33 mouse cellular contexts compared by ENCODE assay signal in genomic region chr17:14949161-14949827, GRCm38 (mm10). TPM values are rescaled to one million over a fixed set of nuclear protein-coding genes. Genes with fewer than 3 reads are reported as not detected.
DNase-seq lines count a peak whose midpoint lies in the region.
"Had no signal": no experiment of that assay in that cellular context is flagged by ENCODE, and none has a peak within 500 bp of the region (broad histone marks: within the 10 kb centered on the region; RNA-seq: fewer than 3 reads in every experiment).

No protein-coding gene starts in this region.

- peak; percentile 54 for DNase-seq in adrenal gland, adult 2 months
- DNase-seq in adrenal gland, adult 18-20 months (ENCODE audit: low spot score in 2 of 2) = no peak
- DNase-seq in heart, adult 11 months = peak; percentile 68
- DNase-seq in heart, postnatal 14 days = no peak
- peak; percentile 13 to 21 for DNase-seq in urinary bladder, postnatal 36 days (ENCODE audit: low spot score in 2 of 2)
- DNase-seq in urinary bladder, postnatal 4 days (ENCODE audit: low spot score in 2 of 2) = no peak
- no peak for DNase-seq in kidney, postnatal 14 days
- no peak for DNase-seq in thymus, adult 18-20 months
- DNase-seq: cerebellum, adult 18-20 months; cerebellum, postnatal 10 days; heart, postnatal 4 days; kidney, adult 9 months; kidney, postnatal 10 days; left cerebral cortex, postnatal 4 days; liver, embryonic 13.5 days; lung, adult 2 months; lung, postnatal 10 days; retina, postnatal 1 day; right cerebral cortex, postnatal 14 days; thymus, adult 2 months; thymus, postnatal 4 days had no signal

- intact Hi-C loops in heart, postnatal 14 days (cut with DNase I) = no loop called here

RNA-seq across cellular contexts. Expression of gene 1600012H06Rik, which starts 6.3 kb away (rescaled TPM):
- 10 to 100 TPM; 27.6 to 33.1 TPM for total RNA-seq in adrenal gland, adult 2 months (2021)
- 13.2 and 23.8 TPM in 2 replicates for polyA plus RNA-seq in adrenal gland, adult 2 months (2012; rRNA removed)
- 10 to 100 TPM; 23.8 to 34.6 TPM for total RNA-seq in adrenal gland, adult 18-20 months (2021)
- 10 to 100 TPM; 13.1 to 14.6 TPM for total RNA-seq in heart, postnatal 14 days (2021)

RNA-seq across cellular contexts. Expression of gene Wdr27, which starts 6.3 kb away (rescaled TPM):
- total RNA-seq in adrenal gland, adult 2 months (2021) = 1 to 10 TPM; 3.3 to 6.3 TPM
- 10.9 and 21.1 TPM in 2 replicates for polyA plus RNA-seq in adrenal gland, adult 2 months (2012; rRNA removed)
- 1 to 10 TPM; 1.9 to 3.5 TPM for total RNA-seq in adrenal gland, adult 18-20 months (2021)
- total RNA-seq in heart, postnatal 14 days (2021) = 1 to 10 TPM in 1 of 2 experiments, under 1 TPM in 1; 0.73 to 1.7 TPM
- total RNA-seq: common myeloid progenitor, adult 5-6 weeks; granulocyte monocyte progenitor cell, adult 5-6 weeks had no signal

RNA-seq across cellular contexts. Expression of gene Phf10, which starts 11.8 kb away (rescaled TPM):
- total RNA-seq in adrenal gland, adult 2 months (2021) = 10 to 100 TPM; 45.2 to 59.4 TPM
- 4.8 and 6.8 TPM in 2 replicates for polyA plus RNA-seq in adrenal gland, adult 2 months (2012; rRNA removed)
- total RNA-seq in adrenal gland, adult 18-20 months (2021) = 10 to 100 TPM; 39.0 to 57.3 TPM
- total RNA-seq in heart, postnatal 14 days (2021) = 10 to 100 TPM; 48.8 to 49.7 TPM

RNA-seq across cellular contexts. Expression of gene 9030025P20Rik, which starts 29.0 kb away (rescaled TPM):
- 1 to 10 TPM; 4.4 to 6.6 TPM for total RNA-seq in adrenal gland, adult 2 months (2021)
- polyA plus RNA-seq in adrenal gland, adult 2 months (2012; rRNA removed) = 4.0 and 6.3 TPM in 2 replicates
- total RNA-seq in adrenal gland, adult 18-20 months (2021) = 1 to 10 TPM; 5.0 to 5.4 TPM
- 1 to 10 TPM; 2.0 to 3.6 TPM for total RNA-seq in heart, postnatal 14 days (2021)

RNA-seq across cellular contexts. Expression of gene Gm3417, which starts 29.3 kb away (rescaled TPM):
- not detected for total RNA-seq in adrenal gland, adult 2 months (2021)
- 2.5 TPM in 1 of 2 replicates, not detected in the other for polyA plus RNA-seq in adrenal gland, adult 2 months (2012; rRNA removed)
- not detected for total RNA-seq in adrenal gland, adult 18-20 months (2021)
- not detected for total RNA-seq in heart, postnatal 14 days (2021)
- total RNA-seq: common myeloid progenitor, adult 5-6 weeks; gastrocnemius, adult 18-20 months; layer of hippocampus, postnatal 14 days; left cerebral cortex, postnatal 4 days had no signal
- polyA plus RNA-seq: brain, embryonic 14.5 days; embryonic facial prominence, embryonic 13.5 days; frontal cortex, adult 2 months; heart, embryonic 11.5 days; macrophage; neural tube, embryonic 14.5 days; small intestine, adult 2 months; stomach, embryonic 15.5 days; thymus, adult 2 months had no signal

Comparison
In these comparisons a context has a peak if more than half of its experiments do, and no peak if none do; other contexts are left out.
1. DNase-seq: peak in adrenal gland, adult 2 months (single experiment), heart, adult 11 months (single experiment) and urinary bladder, postnatal 36 days (2 of 2); none in adrenal gland, adult 18-20 months (0 of 2), heart, postnatal 14 days (0 of 2), urinary bladder, postnatal 4 days (0 of 2), kidney, postnatal 14 days (single experiment) and thymus, adult 18-20 months (0 of 2).